Mouse (Mus musculus) cerebellum, adult 11 months (tissue): ENCODE results near the gene Pdcl3.

Experiments
- DNase-seq: peaks from one replicate; pipeline ENCODE4 v3.0.0; 2022

Gene Pdcl3

GRCm38 (mm10) chr1:38985308-38985707 is at the start of gene Pdcl3:
Gene Pdcl3, plus strand, starts transcription at chr1:38985608.
- no peak for DNase-seq

- peak; percentile 30 for DNase-seq
Observed at GRCm38 (mm10) chr1:38936780-38937179, 48.6 kb upstream of the Pdcl3 start.

DNA sequence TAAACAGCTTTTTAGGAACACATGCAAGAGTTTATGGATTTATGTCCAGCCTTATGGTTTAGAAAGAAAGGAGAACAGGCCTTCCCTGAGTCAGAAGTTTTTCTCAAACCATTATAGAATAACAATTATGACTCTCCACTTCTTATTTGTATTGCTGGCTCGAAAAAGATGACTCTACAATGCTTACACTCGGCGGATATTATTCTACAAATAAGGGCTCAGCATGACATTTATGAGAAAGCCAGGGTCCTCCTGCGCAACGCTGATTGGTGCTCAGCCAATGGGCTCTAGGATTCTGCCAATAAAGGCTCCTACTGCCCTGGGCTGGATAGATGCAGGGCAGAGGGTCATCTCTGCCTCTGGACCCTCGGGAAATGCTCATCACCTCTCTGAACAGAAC is 46.6 kb upstream of the Pdcl3 start, which contains the start of gene Nms:
TSS of gene Nms (plus strand) at position 301 of the 400 bp plus-strand sequence.
- DNase-seq: no peak

- DNase-seq: no peak
Observed at GRCm38 (mm10) chr1:38939608-38940007, 45.8 kb upstream of the Pdcl3 start.

GRCm38 (mm10) chr1:38956457-38956856 is 29.0 kb upstream of the Pdcl3 start:
- no peak for DNase-seq

DNA sequence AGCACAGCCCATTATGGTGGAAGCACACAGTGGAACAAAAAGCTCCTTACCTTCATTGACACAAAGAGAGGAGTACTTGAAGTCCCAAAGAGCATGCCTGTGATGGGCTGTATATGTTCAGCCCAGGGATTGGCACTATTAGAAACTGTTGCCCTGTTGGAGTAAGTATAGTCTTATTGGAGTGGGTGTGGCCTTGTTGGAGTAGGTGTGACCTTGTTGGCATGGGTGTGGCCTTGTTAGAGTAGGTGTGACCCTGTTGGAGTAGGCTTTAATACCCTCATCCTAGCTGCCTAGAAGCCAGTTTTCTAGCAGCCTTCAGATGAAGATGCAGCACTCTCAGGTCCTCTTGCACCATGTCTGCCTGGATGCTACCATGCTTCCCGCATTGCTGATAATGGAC is 16.3 kb upstream of the Pdcl3 start:
- no peak for DNase-seq

DNA sequence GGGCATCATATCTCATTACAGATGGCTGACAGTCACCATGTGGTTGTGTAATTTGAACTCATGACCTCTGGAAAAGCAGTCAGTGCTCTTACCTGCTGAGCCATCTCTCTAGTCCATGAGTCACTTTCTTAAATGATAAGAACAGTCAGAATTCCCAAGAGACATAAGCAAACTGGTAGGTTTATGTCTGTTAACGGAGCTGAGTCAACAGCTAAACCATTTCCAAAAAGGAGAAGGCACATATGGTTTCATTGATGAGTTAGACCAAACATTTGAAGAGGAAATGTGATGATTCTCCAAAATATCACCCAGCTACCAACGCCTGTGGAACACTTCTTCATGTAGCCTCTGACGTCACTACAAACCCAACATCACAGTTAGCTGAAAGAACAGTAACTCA is 13.7 kb upstream of the Pdcl3 start:
- no peak for DNase-seq

DNA sequence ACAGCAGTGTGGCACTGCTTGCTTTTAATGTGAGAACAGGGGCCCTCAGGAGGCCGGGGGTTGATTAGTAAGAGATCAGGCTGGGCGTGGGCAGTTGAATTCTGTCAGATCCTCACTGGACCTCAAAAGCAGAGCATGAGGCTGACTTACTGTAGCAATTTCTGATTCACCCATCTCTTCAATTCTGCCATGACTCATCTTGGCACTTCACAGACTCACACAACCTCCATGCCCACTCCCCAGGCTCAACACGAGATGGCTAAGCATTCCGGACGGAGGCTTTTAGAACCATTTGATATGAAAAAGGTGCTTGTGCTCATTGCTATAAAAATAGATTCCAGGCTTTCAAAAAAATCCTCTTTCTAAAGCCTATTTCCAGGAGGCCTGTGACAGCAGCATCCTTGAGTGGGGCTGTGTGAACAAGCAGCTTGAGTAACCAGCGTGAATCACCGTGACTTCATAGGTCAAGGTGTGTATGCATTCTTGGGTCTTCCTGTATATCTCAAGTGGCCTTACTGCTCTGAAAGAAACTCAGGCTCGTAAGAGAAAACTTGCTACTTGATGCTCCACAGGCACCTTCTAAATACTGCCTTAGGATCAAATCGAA is 12.3 kb upstream of the Pdcl3 start:
- no peak for DNase-seq

DNA sequence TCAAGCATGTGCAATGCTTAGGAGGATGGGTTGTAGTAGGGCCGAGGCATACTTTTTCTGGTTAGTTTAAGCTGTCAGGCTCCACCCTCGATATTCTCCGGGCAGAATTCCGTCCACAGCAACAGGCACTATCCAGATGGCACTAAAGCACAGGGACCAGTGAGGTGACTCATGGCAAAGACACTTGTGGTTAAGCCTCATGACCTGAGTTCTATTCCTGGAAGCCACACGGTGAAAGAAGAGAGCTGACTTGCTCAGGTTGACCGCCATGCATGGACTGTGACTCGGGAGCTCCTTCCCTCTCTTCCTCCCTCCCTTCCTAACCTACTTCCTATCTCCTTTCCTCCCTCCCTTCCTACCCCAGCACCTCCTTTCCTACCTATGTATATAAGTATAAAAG is 5.5 kb upstream of the Pdcl3 start:
- DNase-seq: no peak

- DNase-seq: no peak
Observed at GRCm38 (mm10) chr1:38983870-38984269, 1.5 kb upstream of the Pdcl3 start.

- DNase-seq: peak; percentile 98
Observed at GRCm38 (mm10) chr1:38987080-38987864, 1.9 kb downstream of the Pdcl3 start.

- no peak for DNase-seq
Observed at GRCm38 (mm10) chr1:38987865-38988211, 2.4 kb downstream of the Pdcl3 start.

GRCm38 (mm10) chr1:38988357-38988756 is 2.9 kb downstream of the Pdcl3 start:
- no peak for DNase-seq

DNA sequence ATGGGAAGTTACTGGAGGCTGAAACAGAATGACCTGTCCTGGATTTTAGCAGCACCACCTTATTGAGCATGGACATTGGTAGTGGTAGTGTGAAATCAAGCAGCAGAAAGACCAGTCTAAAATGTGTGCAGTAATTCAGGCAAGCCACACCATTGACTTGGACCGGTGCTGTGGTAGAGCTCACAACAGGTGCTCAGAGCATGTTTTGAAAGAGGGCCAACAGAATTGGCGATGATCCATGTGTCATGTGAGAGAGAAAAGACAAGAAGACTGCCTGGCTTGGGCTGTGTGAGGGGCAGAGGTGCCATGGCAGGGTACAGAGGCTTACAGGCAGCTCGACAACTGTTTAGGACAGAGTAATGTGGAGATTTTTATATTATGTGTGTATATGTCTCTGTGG is 7.0 kb downstream of the Pdcl3 start:
- peak; percentile 30 for DNase-seq

GRCm38 (mm10) chr1:39001106-39001505 is 15.7 kb downstream of the Pdcl3 start:
- peak; percentile 65 for DNase-seq

DNA sequence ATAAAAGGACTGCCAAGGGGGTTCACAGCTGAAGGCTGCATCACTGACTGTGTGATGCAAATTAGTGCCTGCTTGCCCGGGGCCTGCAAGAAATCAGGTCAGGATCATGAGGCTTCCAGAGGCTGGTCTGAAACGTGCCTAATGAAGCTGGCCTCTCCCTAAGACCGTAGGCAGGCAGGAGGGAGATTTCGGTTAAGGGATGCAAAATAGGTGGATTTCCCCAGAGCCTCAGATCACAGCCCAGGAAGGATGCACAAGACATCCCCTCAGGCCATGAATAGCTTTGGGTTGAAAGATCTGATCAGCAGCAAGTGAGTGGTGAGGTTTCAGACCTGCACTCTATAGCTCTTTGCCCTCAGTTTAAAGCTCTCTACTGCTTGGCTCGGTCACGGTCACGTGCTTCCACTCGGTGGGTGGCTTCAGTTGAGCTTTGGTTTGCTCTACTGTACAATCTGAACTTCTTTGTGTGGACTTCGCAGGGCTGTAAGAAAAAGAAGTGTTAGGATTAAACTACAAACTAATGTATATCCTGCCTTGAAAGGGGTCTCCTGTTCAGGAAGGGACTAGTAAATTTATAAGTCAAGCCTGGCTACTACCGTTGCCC is 20.4 kb downstream of the Pdcl3 start:
- no peak for DNase-seq

GRCm38 (mm10) chr1:39006830-39007829 is 21.7 kb downstream of the Pdcl3 start:
- DNase-seq: no peak

- peak; percentile 45 for DNase-seq
Observed at GRCm38 (mm10) chr1:39010583-39011021, 25.2 kb downstream of the Pdcl3 start.

DNA sequence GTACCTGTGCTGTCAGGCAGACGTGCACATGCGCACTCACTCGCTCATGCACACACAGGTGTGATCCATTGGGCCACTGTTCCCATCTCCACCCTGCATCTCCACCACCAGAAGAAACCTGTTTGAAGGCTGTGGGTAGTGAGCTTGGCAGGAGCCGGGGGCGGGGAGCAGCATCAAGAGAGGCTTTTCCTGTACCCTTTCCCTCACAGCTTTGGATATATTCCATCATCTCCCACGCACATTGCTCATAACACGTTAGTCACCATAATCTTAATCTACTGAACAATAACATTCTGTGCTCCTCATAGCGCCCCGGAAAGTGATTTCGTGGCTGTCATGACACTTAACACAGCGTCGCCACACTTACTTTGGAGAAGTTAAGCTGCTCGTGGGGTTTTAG is 27.2 kb downstream of the Pdcl3 start:
- no peak for DNase-seq

- no peak for DNase-seq
Observed at GRCm38 (mm10) chr1:39013843-39014242, 28.4 kb downstream of the Pdcl3 start.

DNA sequence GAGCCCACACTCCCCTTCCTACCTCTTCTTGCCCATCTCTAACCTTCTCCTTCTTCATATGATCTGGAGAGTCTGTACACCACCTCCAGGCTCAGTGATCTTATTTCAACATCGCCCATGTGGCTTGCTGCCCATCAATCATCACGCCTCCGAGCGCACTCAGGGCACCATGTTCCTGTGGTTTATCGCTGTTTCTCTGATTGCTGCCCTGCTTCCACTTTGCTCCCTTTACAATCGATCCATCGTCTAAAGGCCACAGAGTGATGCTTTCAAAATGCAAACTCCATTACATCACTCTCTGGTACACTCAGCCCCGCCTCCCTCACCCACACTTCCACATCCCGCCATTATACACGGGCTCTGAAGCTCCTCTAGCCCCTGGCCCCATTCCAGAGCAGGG is 30.1 kb downstream of the Pdcl3 start:
- DNase-seq: no peak

DNA sequence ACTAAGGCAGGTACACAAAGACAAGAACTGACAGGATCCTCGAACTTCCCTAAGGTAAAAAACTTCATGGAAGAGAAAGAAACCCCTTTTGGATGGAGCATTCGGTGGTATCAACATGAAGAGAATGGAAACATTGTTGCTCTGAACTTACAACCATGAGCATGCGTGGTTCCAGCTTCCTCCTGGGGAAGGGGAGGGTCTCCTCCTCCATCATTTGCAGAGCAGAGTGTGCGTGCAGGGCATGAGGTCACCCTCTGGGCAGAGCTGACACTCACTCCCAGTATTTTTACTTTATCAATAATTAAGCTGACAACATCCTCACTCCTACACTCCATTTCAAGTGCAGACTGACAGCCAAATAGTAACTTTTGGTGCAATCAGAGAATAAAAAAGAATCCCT is 32.5 kb downstream of the Pdcl3 start:
- DNase-seq: no peak

DNA sequence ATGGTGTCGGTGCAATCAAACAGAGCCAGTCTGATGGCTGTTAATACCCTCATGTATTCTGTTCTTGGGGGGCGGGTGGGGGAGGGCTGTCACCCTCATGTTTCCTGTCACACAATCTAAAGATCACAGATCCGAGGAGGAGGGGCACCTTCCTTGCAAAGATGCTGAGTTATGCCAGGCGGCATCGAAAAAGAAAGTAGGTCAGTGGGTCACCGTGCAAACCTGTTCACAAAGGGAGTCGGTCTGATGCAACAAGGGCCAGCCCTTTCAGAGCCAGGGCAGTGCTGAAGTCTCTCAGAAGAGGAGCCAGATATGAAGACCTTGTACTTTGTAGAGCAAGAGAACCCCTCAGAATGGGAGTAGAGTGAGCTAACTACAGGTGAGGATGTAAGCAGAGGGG is 39.7 kb downstream of the Pdcl3 start:
- DNase-seq: peak; percentile 12
